Comparison of ENCODE assay signal across 9 mouse cellular contexts in genomic region chr11:98345253-98345652, GRCm38 (mm10). TPM values are rescaled to one million over a fixed set of nuclear protein-coding genes. Genes with fewer than 3 reads are reported as not detected.
DNase-seq lines count a peak whose midpoint lies in the region; ATAC-seq and TF ChIP-seq lines count a peak whose summit lies in the region.
"Had no signal": no experiment of that assay in that cellular context is flagged by ENCODE, and none has a peak within 500 bp of the region (broad histone marks: within the 10 kb centered on the region; RNA-seq: fewer than 3 reads in every experiment).

No protein-coding gene starts in this region.

- peak overlapping the region; percentile 50 for H3K4me2 ChIP-seq in hindbrain, embryonic 16.5 days (ENCODE audit: low read length)

- H3K4me3 ChIP-seq in gastrocnemius, adult 2 months: peak overlapping the region; percentile 50
- peak overlapping the region; percentile 25 for H3K4me3 ChIP-seq in hindbrain, embryonic 16.5 days (ENCODE audit: low read length)
- H3K4me3 ChIP-seq: myocyte had no signal

- peak; percentile 77 to 94 for DNase-seq in adrenal gland, adult (ENCODE audit: inconsistent age in 2 of 2, low spot score in 1 of 2)
- DNase-seq in cerebellum, postnatal 4 days (ENCODE audit: low spot score in 2 of 2): peak; percentile 82 to 90
- peak; percentile 81 for DNase-seq in gastrocnemius, adult 2 months
- peak; percentile 80 to 88 for DNase-seq in left cerebral cortex, postnatal 25 days (ENCODE audit: low spot score in 2 of 2)
- peak; percentile 62 to 82 for DNase-seq in spleen, adult 18-20 months

- no peak overlapping the region for H3K27ac ChIP-seq in gastrocnemius, adult 2 months
- no peak overlapping the region for H3K27ac ChIP-seq in hindbrain, embryonic 16.5 days (ENCODE audit: low read depth, low read length)

- WGBS in hindbrain, embryonic 16.5 days: 2% methylated on average over 14 of the region's 14 CpGs

- no peak for ATAC-seq in hindbrain, embryonic 16.5 days
- ATAC-seq in megakaryocyte-erythroid progenitor cell, adult 5-6 weeks (replicated peaks; ENCODE audit: low FRiP score, low TSS enrichment, poor library complexity, severe bottlenecking): 0 out of 2 replicates have a peak, but pooled peaks have one; percentile 25
- no peak for ATAC-seq in monocyte, adult 5-6 weeks (replicated peaks; ENCODE audit: insufficient number of reproducible peaks, low FRiP score, low TSS enrichment, poor library complexity, severe bottlenecking)

- intact Hi-C loops in gastrocnemius, adult 2 months (cut with DNase I): loop anchor here (2.0 to 10.0 kb wide), 2 partner anchors 80 to 250 kb away; partner anchors contain the start of gene Lrrc3c
- intact Hi-C loops in left cerebral cortex, postnatal 25 days (cut with DNase I): no loop called here

- no peaks in the 10 kb centered on the region for H3K9me3 ChIP-seq in hindbrain, embryonic 16.5 days (ENCODE audit: control insufficient read depth, low read length)

- H3K36me3 ChIP-seq in hindbrain, embryonic 16.5 days (ENCODE audit: control insufficient read depth, insufficient read depth, low read length): no peaks in the 10 kb centered on the region

- H3K27me3 ChIP-seq in hindbrain, embryonic 16.5 days (replicated peaks; ENCODE audit: control insufficient read depth, insufficient read depth, low read length): peaks cover 44% of the 10 kb centered on the region

- TF ChIP-seq CTCF in gastrocnemius, adult 2 months (IDR thresholded peaks at IDR 0.05): peak; percentile 84

- no peak overlapping the region; the same call in 1 of the 2 replicates for H3K9ac ChIP-seq in hindbrain, embryonic 16.5 days (ENCODE audit: low read depth, low read length)

- H3K4me1 ChIP-seq in hindbrain, embryonic 16.5 days (ENCODE audit: control insufficient read depth, insufficient read depth, low read depth, low read length): peaks cover 24% of the 10 kb centered on the region

RNA-seq across cellular contexts. Expression of gene Ppp1r1b, which starts 3.0 kb away (rescaled TPM):
- not detected for total RNA-seq in gastrocnemius, adult 2 months (2021)
- polyA plus RNA-seq in hindbrain, embryonic 16.5 days (2015; fragmentation: Nextera tagmentation; extraction: Ambion mirVana): 7.7 and 9.3 TPM in 2 replicates
- 100 to 1,000 TPM; 141 to 380 TPM for total RNA-seq in left cerebral cortex, postnatal 25 days (2021)
- total RNA-seq in megakaryocyte-erythroid progenitor cell, adult 5-6 weeks (2014; fragmentation: Nextera tagmentation): not detected in 2 replicates
- not detected in 2 replicates for total RNA-seq in megakaryocyte-erythroid progenitor cell, adult 5-6 weeks (2017)
- not detected in 3 replicates for total RNA-seq in monocyte, adult 5-6 weeks (2017)
- polyA plus RNA-seq: myocyte had no signal

RNA-seq across cellular contexts. Expression of gene Stard3, which starts 12.9 kb away (rescaled TPM):
- 10 to 100 TPM; 11.8 to 12.1 TPM for total RNA-seq in gastrocnemius, adult 2 months (2021)
- polyA plus RNA-seq in hindbrain, embryonic 16.5 days (2015; fragmentation: Nextera tagmentation; extraction: Ambion mirVana): 39.0 and 39.9 TPM in 2 replicates
- total RNA-seq in left cerebral cortex, postnatal 25 days (2021): 10 to 100 TPM; 34.1 to 36.8 TPM
- 11.9 and 28.5 TPM in 2 replicates for total RNA-seq in megakaryocyte-erythroid progenitor cell, adult 5-6 weeks (2014; fragmentation: Nextera tagmentation)
- 10.6 and 18.2 TPM in 2 replicates for total RNA-seq in megakaryocyte-erythroid progenitor cell, adult 5-6 weeks (2017)
- total RNA-seq in monocyte, adult 5-6 weeks (2017): 29.2 to 57.7 TPM (median 50.9 TPM) in 3 replicates

RNA-seq across cellular contexts. Expression of gene Neurod2, which starts 15.8 kb away (rescaled TPM):
- total RNA-seq in gastrocnemius, adult 2 months (2021): not detected
- 22.9 and 23.4 TPM in 2 replicates for polyA plus RNA-seq in hindbrain, embryonic 16.5 days (2015; fragmentation: Nextera tagmentation; extraction: Ambion mirVana)
- 10 to 100 TPM; 57.3 to 64.3 TPM for total RNA-seq in left cerebral cortex, postnatal 25 days (2021)
- not detected in 2 replicates for total RNA-seq in megakaryocyte-erythroid progenitor cell, adult 5-6 weeks (2014; fragmentation: Nextera tagmentation)
- not detected in 2 replicates for total RNA-seq in megakaryocyte-erythroid progenitor cell, adult 5-6 weeks (2017)
- total RNA-seq in monocyte, adult 5-6 weeks (2017): not detected in 3 replicates
- polyA plus RNA-seq: myocyte had no signal

RNA-seq across cellular contexts. Expression of gene Tcap, which starts 38.4 kb away (rescaled TPM):
- total RNA-seq in gastrocnemius, adult 2 months (2021): 1,000 to 10,000 TPM; 3,050 to 3,067 TPM
- 0.16 and 1.7 TPM in 2 replicates for polyA plus RNA-seq in hindbrain, embryonic 16.5 days (2015; fragmentation: Nextera tagmentation; extraction: Ambion mirVana)
- total RNA-seq in left cerebral cortex, postnatal 25 days (2021): 10 to 100 TPM in 1 of 2 experiments, 1 to 10 TPM in 1; 9.3 to 11.6 TPM
- total RNA-seq in megakaryocyte-erythroid progenitor cell, adult 5-6 weeks (2014; fragmentation: Nextera tagmentation): not detected in 2 replicates
- total RNA-seq in megakaryocyte-erythroid progenitor cell, adult 5-6 weeks (2017): not detected in 2 replicates
- 1.6 TPM in 1 of 3 replicates, not detected in the others for total RNA-seq in monocyte, adult 5-6 weeks (2017)

RNA-seq across cellular contexts. Expression of gene Pnmt, which starts 41.0 kb away (rescaled TPM):
- 1 to 10 TPM; 1.8 to 5.9 TPM for total RNA-seq in gastrocnemius, adult 2 months (2021)
- polyA plus RNA-seq in hindbrain, embryonic 16.5 days (2015; fragmentation: Nextera tagmentation; extraction: Ambion mirVana): 4.5 and 4.9 TPM in 2 replicates
- total RNA-seq in left cerebral cortex, postnatal 25 days (2021): under 1 TPM; 0.39 to 0.73 TPM
- total RNA-seq in megakaryocyte-erythroid progenitor cell, adult 5-6 weeks (2014; fragmentation: Nextera tagmentation): not detected in 2 replicates
- not detected in 2 replicates for total RNA-seq in megakaryocyte-erythroid progenitor cell, adult 5-6 weeks (2017)
- total RNA-seq in monocyte, adult 5-6 weeks (2017): not detected in 3 replicates

Comparison
In these comparisons a context has a peak if more than half of its experiments do, and no peak if none do; other contexts are left out.
1. RNA of gene Ppp1r1b, which starts 3.0 kb away (total RNA-seq): 141 to 380 TPM in left cerebral cortex, postnatal 25 days; not detected in gastrocnemius, adult 2 months, not detected in megakaryocyte-erythroid progenitor cell, adult 5-6 weeks and not detected in monocyte, adult 5-6 weeks; every median in the first group is over 100 times any median in the second.
2. RNA of gene Neurod2, which starts 15.8 kb away (total RNA-seq): 57.3 to 64.3 TPM in left cerebral cortex, postnatal 25 days; not detected in gastrocnemius, adult 2 months, not detected in megakaryocyte-erythroid progenitor cell, adult 5-6 weeks and not detected in monocyte, adult 5-6 weeks; every median in the first group is over 10 times any median in the second.
3. Peak in every context shown above with its lines, with median percentiles within 50 percentile points of each other: DNase-seq.